15 mouse cellular contexts compared by ENCODE assay signal in the genomic region with DNA sequence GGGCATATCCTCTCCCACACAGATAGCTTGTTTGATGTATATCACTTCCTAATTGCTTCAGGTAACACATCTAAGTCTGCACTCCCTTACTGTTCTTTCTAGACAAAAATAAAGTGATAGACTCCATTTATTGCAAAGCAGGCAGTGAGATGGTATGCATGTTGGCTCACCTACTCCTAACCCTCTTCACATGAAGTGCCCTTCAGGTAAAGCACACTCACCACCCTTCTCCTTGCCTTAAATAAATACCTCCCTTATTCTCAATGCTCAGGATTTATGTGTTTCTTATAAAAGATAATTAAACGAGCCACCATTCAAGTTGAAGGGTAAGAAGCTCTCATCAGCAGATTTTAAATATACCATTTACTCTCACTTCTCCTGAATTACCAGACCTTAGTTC.
"Had no signal": no experiment of that assay in that cellular context is flagged by ENCODE, and none has a peak within 500 bp of the region (broad histone marks: within the 10 kb centered on the region; RNA-seq: fewer than 3 reads in every experiment).

No protein-coding gene starts in this region.

- H3K4me3 ChIP-seq: layer of hippocampus, adult 2 months; left cerebral cortex, adult 2 months; liver, embryonic 13.5 days; midbrain, embryonic 12.5 days; midbrain, embryonic 15.5 days; neural tube, embryonic 12.5 days; neural tube, embryonic 15.5 days had no signal

- H3K9ac ChIP-seq: liver, embryonic 13.5 days; midbrain, embryonic 12.5 days; midbrain, embryonic 15.5 days; neural tube, embryonic 12.5 days; neural tube, embryonic 15.5 days had no signal

- ATAC-seq: intestine, postnatal 0 days; midbrain, embryonic 15.5 days had no signal

- H3K27ac ChIP-seq: kidney, postnatal 0 days; layer of hippocampus, adult 2 months; left cerebral cortex, adult 2 months; liver, embryonic 13.5 days; macrophage; midbrain, embryonic 12.5 days; midbrain, embryonic 15.5 days; neural tube, embryonic 12.5 days; neural tube, embryonic 15.5 days; stomach, postnatal 0 days had no signal

- DNase-seq: liver, embryonic 13.5 days; right cerebral cortex, adult 18-20 months; right cerebral cortex, postnatal 14 days; thymus, adult 2 months; thymus, postnatal 25 days had no signal

- H3K36me3 ChIP-seq: liver, embryonic 13.5 days; midbrain, embryonic 12.5 days; midbrain, embryonic 15.5 days; neural tube, embryonic 12.5 days; neural tube, embryonic 15.5 days had no signal

- H3K9me3 ChIP-seq: liver, embryonic 13.5 days; midbrain, embryonic 12.5 days; midbrain, embryonic 15.5 days; neural tube, embryonic 12.5 days; neural tube, embryonic 15.5 days had no signal

- H3K4me2 ChIP-seq: liver, embryonic 13.5 days; midbrain, embryonic 12.5 days; midbrain, embryonic 15.5 days; neural tube, embryonic 12.5 days; neural tube, embryonic 15.5 days had no signal

- H3K27me3 ChIP-seq: liver, embryonic 13.5 days; midbrain, embryonic 12.5 days; midbrain, embryonic 15.5 days; neural tube, embryonic 12.5 days; neural tube, embryonic 15.5 days had no signal

- H3K4me1 ChIP-seq: liver, embryonic 13.5 days; midbrain, embryonic 12.5 days; midbrain, embryonic 15.5 days had no signal
